Mouse (Mus musculus) cerebellum, adult 9-10 months (tissue): ENCODE data around the gene Ptar1.
A peak's percentile ranks its signal among the peaks of the same experiment; 100 is the strongest.
"Not testable (repeated sequence)": the region's sequence is repeated elsewhere in the genome, so short reads cannot be mapped to it uniquely, and the experiment has no call there.

ENCODE experiments used
- DNase-seq: peaks from one replicate; pipeline ENCODE4 v3.0.0; 2022

The Ptar1 gene

GRCm38 (mm10) chr19:23687296-23688021 is at the start of gene Ptar1:
Gene Ptar1 (plus strand): TSS chr19:23687429.
- peak; percentile 87 for DNase-seq

- DNase-seq: no peak
These were observed 43.4 kb upstream of the Ptar1 start for GRCm38 (mm10) chr19:23643819-23644218.

- DNase-seq: no peak
These were observed 41.9 kb upstream of the Ptar1 start for GRCm38 (mm10) chr19:23645347-23645746.

GRCm38 (mm10) chr19:23647308-23647707 is 39.9 kb upstream of the Ptar1 start:
- no peak for DNase-seq

- DNase-seq: peak; percentile 24
These were observed 34.6 kb upstream of the Ptar1 start, which contains the start of gene 1700028P14Rik for GRCm38 (mm10) chr19:23652644-23653043. Gene 1700028P14Rik (minus strand): TSS chr19:23652812.

- DNase-seq: no peak
These were observed 34.1 kb upstream of the Ptar1 start for GRCm38 (mm10) chr19:23653154-23653553.

GRCm38 (mm10) chr19:23657261-23657932 is 29.8 kb upstream of the Ptar1 start:
- DNase-seq: no peak

GRCm38 (mm10) chr19:23658350-23658749 is 28.9 kb upstream of the Ptar1 start:
- DNase-seq: no peak

- DNase-seq: no peak
These were observed 23.1 kb upstream of the Ptar1 start for GRCm38 (mm10) chr19:23664083-23664482.

- DNase-seq: no peak
These were observed 19.0 kb upstream of the Ptar1 start for GRCm38 (mm10) chr19:23668142-23668655.

- DNase-seq: no peak
These were observed 14.2 kb upstream of the Ptar1 start for GRCm38 (mm10) chr19:23673021-23673420.

GRCm38 (mm10) chr19:23675656-23676055 is 11.6 kb upstream of the Ptar1 start:
- DNase-seq: not testable (repeated sequence)

GRCm38 (mm10) chr19:23686962-23687295 is 300 bp upstream of the Ptar1 start:
- no peak for DNase-seq

GRCm38 (mm10) chr19:23688421-23688946 is 1.3 kb downstream of the Ptar1 start:
- peak; percentile 32 for DNase-seq

- peak; percentile 88 for DNase-seq
These were observed 7.1 kb downstream of the Ptar1 start for GRCm38 (mm10) chr19:23694344-23694743.

- peak; percentile 32 for DNase-seq
These were observed 10.6 kb downstream of the Ptar1 start for GRCm38 (mm10) chr19:23697861-23698260.

- DNase-seq: peak; percentile 15
These were observed 11.1 kb downstream of the Ptar1 start for GRCm38 (mm10) chr19:23698366-23698765.

GRCm38 (mm10) chr19:23699131-23699530 is 11.9 kb downstream of the Ptar1 start:
- no peak for DNase-seq

GRCm38 (mm10) chr19:23702896-23703295 is 15.7 kb downstream of the Ptar1 start:
- peak; percentile 53 for DNase-seq

GRCm38 (mm10) chr19:23705383-23705782 is 18.2 kb downstream of the Ptar1 start:
- DNase-seq: no peak

GRCm38 (mm10) chr19:23746506-23746905 is 59.3 kb downstream of the Ptar1 start:
- DNase-seq: no peak

- peak; percentile 46 for DNase-seq
These were observed 69.8 kb downstream of the Ptar1 start for GRCm38 (mm10) chr19:23757011-23757410.

GRCm38 (mm10) chr19:23757961-23758553 is 70.8 kb downstream of the Ptar1 start:
- DNase-seq: peak; percentile 98
